Mouse (Mus musculus) liver, embryonic 14.5 days (tissue): Measurements from ENCODE around the gene Aadacl4. TPM values are rescaled to one million over a fixed set of nuclear protein-coding genes. Genes with fewer than 3 reads are reported as not detected.
"Not testable (repeated sequence)": the region's sequence is repeated elsewhere in the genome, so short reads cannot be mapped to it uniquely, and the experiment has no call there.

ENCODE experiments used
- ATAC-seq: fragments of 200-750 bp; cut with Nextera tagmentation; 2 replicates; pipeline ENCODE4 v1.8.0; 2017; ENCODE audit warnings: moderate number of reproducible peaks, mild to moderate bottlenecking, moderate library complexity; ENCODE audit not compliant: insufficient read depth
- DNase-seq, 3 experiments: peaks; one replicate each; pipeline ENCODE4 v3.0.0-alpha.2; 2012 to 2013; ENCODE audit warnings: low read depth in 3 of 3, low spot score in 3 of 3
- H3K27ac ChIP-seq: fragments of 300-500 bp; sonication (generic); 2 replicates; pipeline ENCODE4 v1.5.1; 2014; ENCODE audit warnings: moderate library complexity, mild to moderate bottlenecking, control low read depth, inconsistent platforms
- H3K27me3 ChIP-seq: fragments of 300-500 bp; sonication (generic); 2 replicates; pipeline ENCODE4 v1.6.1; 2014; ENCODE audit warnings: mild to moderate bottlenecking, low read length, moderate library complexity; ENCODE audit not compliant: control insufficient read depth, insufficient read depth
- H3K36me3 ChIP-seq: fragments of 300-500 bp; sonication (generic); replicated peaks from 2 replicates; pipeline ENCODE4 v1.6.1; 2014; ENCODE audit warnings: low read depth; ENCODE audit not compliant: control insufficient read depth, insufficient read depth
- H3K4me1 ChIP-seq, 2 experiments: fragments of 200-500 bp in 1 of 2; fragments of 300-500 bp in 1 of 2; sonication (generic) in 1 of 2; replicated peaks; 2 replicates each; pipeline ENCODE4 v1.6.1; 2012 to 2014; ENCODE audit warnings: antibody characterized with exemption in 1 of 2, inconsistent platforms in 1 of 2, low read length in 1 of 2; ENCODE audit not compliant: control insufficient read depth in 2 of 2, insufficient read depth in 2 of 2
- H3K4me2 ChIP-seq: fragments of 300-500 bp; sonication (generic); 2 replicates; pipeline ENCODE4 v1.6.1; 2014; ENCODE audit warnings: low read depth, mild to moderate bottlenecking, control low read depth, moderate library complexity
- H3K4me3 ChIP-seq, 2 experiments: fragments of 200-500 bp in 1 of 2; fragments of 300-500 bp in 1 of 2; sonication (generic) in 1 of 2; 2 replicates each; pipeline ENCODE4 v1.5.1; 2012 to 2014; ENCODE audit warnings: low read depth in 2 of 2, low read length in 2 of 2, mild to moderate bottlenecking in 2 of 2, control low read depth in 1 of 2, inconsistent platforms in 1 of 2, moderate library complexity in 1 of 2; ENCODE audit not compliant: insufficient read depth in 1 of 2
- H3K9ac ChIP-seq: fragments of 300-500 bp; sonication (generic); replicated peaks from 2 replicates; pipeline ENCODE4 v1.6.1; 2014; ENCODE audit warnings: mild to moderate bottlenecking, control low read depth, moderate library complexity
- H3K9me3 ChIP-seq: fragments of 300-500 bp; sonication (generic); 2 replicates; pipeline ENCODE4 v1.6.1; 2016; ENCODE audit warnings: low read length, mixed read lengths; ENCODE audit not compliant: control insufficient read depth
- CTCF ChIP-seq: IDR thresholded peaks from 2 replicates; pipeline ENCODE4 v1.5.1; 2016; ENCODE audit warnings: antibody characterized with exemption, low read depth, control low read depth
- EP300 ChIP-seq: IDR thresholded peaks from 2 replicates; pipeline ENCODE4 v1.6.1; 2016; ENCODE audit warnings: antibody characterized with exemption, low read depth
- WGBS: fragments of 180-500 bp; shearing (Covaris S2); extraction: QIAGEN DNeasy Blood & Tissue Kit; methylation state at CpG from one replicate; pipeline ENCODE4 v1.1.7; 2014; ENCODE audit not compliant: insufficient replicate concordance; 5-methylcytosine and 5-hydroxymethylcytosine counted together
- polyA plus RNA-seq, 2 experiments: library from polyadenylated mRNA; depleted of rRNA in 1 of 2; stranded (reverse) in 1 of 2; unstranded in 1 of 2; fragments of >200 nt; fragmentation: Nextera tagmentation in 1 of 2; extraction: Ambion mirVana in 1 of 2; gene quantifications; 2 replicates each; pipeline versions ENCODE4 v1.2.1 to v1.2.3; 2012 to 2014

Gene Aadacl4
- not detected in 2 replicates for polyA plus RNA-seq (2012; rRNA removed)
- polyA plus RNA-seq (2014; fragmentation: Nextera tagmentation; extraction: Ambion mirVana): not detected in 2 replicates

GRCm38 (mm10) chr4:144613407-144613806 is at the start of gene Aadacl4:
Aadacl4 (plus strand) TSS chr4:144613707.
- 25% methylated on average over 1 of the region's 1 CpGs for WGBS
- no peaks in the 10 kb centered on the region for H3K27me3 ChIP-seq
- TF ChIP-seq CTCF (no peak), EP300 (no peak)
- no peaks in the 10 kb centered on the region; the same call in 1 of the 2 replicates for H3K9me3 ChIP-seq
- no peaks in the 10 kb centered on the region for H3K4me1 ChIP-seq
- ATAC-seq (no peak), DNase-seq (no peak)
- no peak within 1 kb of the TSS for H3K9ac ChIP-seq
- H3K4me3 ChIP-seq: no peak within 1 kb of the TSS
- no peaks in the 10 kb centered on the region for H3K36me3 ChIP-seq
- H3K27ac ChIP-seq: no peak within 1 kb of the TSS
- no peak within 1 kb of the TSS for H3K4me2 ChIP-seq

GRCm38 (mm10) chr4:144565034-144565433 is 48.5 kb upstream of the Aadacl4 start, which contains the start of gene Gm13124:
Gm13124 (minus strand) TSS chr4:144565134.
- Histone ChIP-seq H3K4me1 (no peaks in the 10 kb centered on the region), H3K27ac (no peak within 1 kb of the TSS), H3K4me2 (no peak within 1 kb of the TSS), H3K4me3 (no peak within 1 kb of the TSS), H3K36me3 (no peaks in the 10 kb centered on the region), H3K9ac (no peak within 1 kb of the TSS), H3K9me3 (no peaks in the 10 kb centered on the region), H3K27me3 (no peaks in the 10 kb centered on the region)
- TF ChIP-seq EP300: no peak
- TF ChIP-seq CTCF: no peak
- 55% methylated on average over 1 of the region's 1 CpGs for WGBS
- ATAC-seq (no peak), DNase-seq (no peak)

- Histone ChIP-seq H3K36me3 (no peaks in the 10 kb centered on the region), H3K9me3 (no peaks in the 10 kb centered on the region), H3K27me3 (no peaks in the 10 kb centered on the region), H3K4me3 (no peak overlapping the region), H3K4me1 (no peaks in the 10 kb centered on the region), H3K9ac (no peak overlapping the region), H3K27ac (no peak overlapping the region), H3K4me2 (no peak overlapping the region)
- no peak for DNase-seq
- no peak for ATAC-seq
- TF ChIP-seq EP300: no peak
- no peak for TF ChIP-seq CTCF
These were observed 45.8 kb upstream of the Aadacl4 start for GRCm38 (mm10) chr4:144567752-144568151.

GRCm38 (mm10) chr4:144586207-144586606 is 27.3 kb upstream of the Aadacl4 start:
- H3K9ac ChIP-seq: not testable (repeated sequence)
- 66% methylated on average over 12 of the region's 16 CpGs for WGBS

DNA sequence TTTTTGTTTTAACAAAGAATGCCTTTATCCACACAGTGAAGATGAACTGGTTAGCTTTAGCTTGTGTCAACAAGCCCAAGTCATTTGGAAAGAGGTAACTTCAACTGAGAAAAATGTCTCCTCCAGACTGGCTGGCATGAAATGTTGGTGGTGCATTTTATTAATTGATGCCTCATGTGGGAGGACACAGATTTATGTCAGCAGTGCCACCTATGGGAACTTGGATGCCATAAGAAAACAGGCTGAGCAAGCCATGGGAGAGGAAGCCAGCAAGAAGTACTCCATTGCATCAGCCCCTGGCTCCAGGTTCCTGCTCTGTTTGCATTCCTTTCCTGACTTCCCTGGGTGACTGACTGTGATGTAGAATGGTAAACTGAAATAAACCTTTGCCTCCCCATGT is 20.7 kb upstream of the Aadacl4 start:
- ATAC-seq (no peak), DNase-seq (no peak)
- Histone ChIP-seq H3K9ac (no peak overlapping the region), H3K4me2 (no peak overlapping the region), H3K27me3 (no peaks in the 10 kb centered on the region), H3K4me3 (no peak overlapping the region), H3K9me3 (no peaks in the 10 kb centered on the region), H3K36me3 (no peaks in the 10 kb centered on the region), H3K4me1 (no peaks in the 10 kb centered on the region), H3K27ac (no peak overlapping the region)
- no peak for TF ChIP-seq CTCF
- TF ChIP-seq EP300: no peak

More at GRCm38 (mm10) chr4:144586207-144586606, 27.3 kb upstream of the Aadacl4 start:
- H3K27me3 ChIP-seq, DNase-seq, H3K4me1 ChIP-seq, H3K4me3 ChIP-seq, H3K36me3 ChIP-seq, H3K27ac ChIP-seq, H3K9me3 ChIP-seq, H3K4me2 ChIP-seq: not testable (repeated sequence)
- 0 out of 2 replicates have a peak, but pooled peaks have one; percentile 26 for ATAC-seq
